Mouse (Mus musculus) C2C12 (cell line): ENCODE measurements around the gene Olfml1.

Source experiments
- CTCF ChIP-seq: IDR thresholded peaks from one replicate; pipeline ENCODE4 v1.5.1; 2011; ENCODE audit not compliant: control insufficient read depth, insufficient read depth, insufficient read length
- MYOD1 ChIP-seq: IDR thresholded peaks from one replicate; pipeline ENCODE4 v1.6.1; 2011; ENCODE audit warnings: low read depth; ENCODE audit not compliant: control insufficient read depth, insufficient read length
- USF1 ChIP-seq: IDR thresholded peaks from one replicate; pipeline ENCODE4 v1.6.1; 2011; ENCODE audit warnings: low read depth, mild to moderate bottlenecking, control low read depth, moderate library complexity

DNA sequence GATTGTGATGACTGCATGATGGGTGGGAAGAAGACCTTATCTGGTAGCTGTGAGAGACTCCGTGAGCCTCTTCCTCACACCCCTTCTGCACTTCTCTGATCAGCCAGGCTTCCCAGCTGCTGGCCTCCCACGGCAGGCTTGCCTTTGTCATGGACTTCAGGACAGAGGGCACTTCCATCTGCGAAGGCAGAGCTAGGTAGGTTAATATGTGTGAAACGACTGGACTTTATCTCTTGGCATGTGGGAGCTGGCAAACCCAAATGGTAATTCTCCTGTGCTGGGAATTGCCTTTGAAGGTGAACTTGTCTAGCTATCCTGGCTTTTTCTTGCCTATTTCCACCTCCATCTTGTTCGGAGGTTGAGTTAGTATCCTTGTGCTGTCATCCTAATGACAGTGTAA lies 33.4 kb downstream of the Olfml1 start:
- TF ChIP-seq USF1 (no peak), CTCF (no peak), MYOD1 (no peak)
